Mouse (Mus musculus) spleen, adult 2 months (tissue): Measurements from ENCODE around the gene Tmem260. TPM values are rescaled to one million over a fixed set of nuclear protein-coding genes. Genes with fewer than 3 reads are reported as not detected.

Source experiments
- DNase-seq, 2 experiments: peaks; one replicate each; pipeline versions ENCODE4 v3.0.0 to v3.0.0-alpha.2; 2012 to 2021; ENCODE audit warnings: low spot score in 2 of 2, low read depth in 1 of 2
- H3K27ac ChIP-seq: fragments of 200-500 bp; 2 replicates; pipeline ENCODE4 v1.5.1; 2012; ENCODE audit warnings: low read length, inconsistent platforms; ENCODE audit not compliant: insufficient read depth
- H3K27me3 ChIP-seq: fragments of 200-500 bp; 2 replicates; pipeline ENCODE4 v1.6.1; 2012; ENCODE audit warnings: mild to moderate bottlenecking, moderate library complexity, low read length, inconsistent platforms; ENCODE audit not compliant: control insufficient read depth, insufficient read depth
- H3K36me3 ChIP-seq: fragments of 200-500 bp; 2 replicates; pipeline ENCODE4 v1.6.1; 2012; ENCODE audit warnings: mild to moderate bottlenecking, low read length, inconsistent platforms; ENCODE audit not compliant: control insufficient read depth, insufficient read depth
- H3K4me1 ChIP-seq: fragments of 200-500 bp; 2 replicates; pipeline ENCODE4 v1.6.1; 2011; ENCODE audit warnings: inconsistent platforms; ENCODE audit not compliant: control insufficient read depth, insufficient read depth, insufficient read length
- H3K4me3 ChIP-seq: fragments of 200-500 bp; 2 replicates; pipeline ENCODE4 v1.5.1; 2011; ENCODE audit warnings: mild to moderate bottlenecking, inconsistent platforms; ENCODE audit not compliant: insufficient read depth, insufficient read length; ENCODE audit errors: extremely low read depth
- CTCF ChIP-seq: fragments of 200-500 bp; IDR thresholded peaks from 2 replicates; pipeline ENCODE4 v1.5.1; 2011; ENCODE audit warnings: mild to moderate bottlenecking, inconsistent platforms; ENCODE audit not compliant: insufficient read depth, insufficient read length, insufficient replicate concordance; ENCODE audit errors: extremely low read depth
- POLR2A ChIP-seq: fragments of 200-500 bp; IDR thresholded peaks from 2 replicates; pipeline ENCODE4 v1.6.1; 2011; ENCODE audit warnings: low read depth, low read length, inconsistent platforms
- WGBS: fragments of 180-500 bp; shearing (Covaris S2); methylation state at CpG from one replicate; pipeline ENCODE4 v1.1.7; 2018; 5-methylcytosine and 5-hydroxymethylcytosine counted together
- polyA plus RNA-seq: library from polyadenylated mRNA; depleted of rRNA; stranded (reverse); fragments of >200 nt; gene quantifications from 2 replicates; pipeline ENCODE4 v1.2.3, GENCODE M21; 2012

Tmem260 gene
- polyA plus RNA-seq, 1 experiment: 8.3 TPM

- no peak overlapping the region for H3K4me3 ChIP-seq
- no peaks in the 10 kb centered on the region for H3K27me3 ChIP-seq
- no peaks in the 10 kb centered on the region for H3K4me1 ChIP-seq
- H3K27ac ChIP-seq: no peak overlapping the region
- H3K36me3 ChIP-seq: peaks cover 5% of the 10 kb centered on the region; the same call in 1 of the 2 replicates
- 94% methylated on average over 12 of the region's 12 CpGs for WGBS
- no peak for DNase-seq
- TF ChIP-seq POLR2A (no peak), CTCF (no peak)
These were observed 59.7 kb downstream of the Tmem260 start for GRCm38 (mm10) chr14:48505606-48506005.

- peaks cover 9% of the 10 kb centered on the region; the same call in 1 of the 2 replicates for H3K36me3 ChIP-seq
- 91% methylated on average over 8 of the region's 8 CpGs for WGBS
- no peaks in the 10 kb centered on the region for H3K27me3 ChIP-seq
- no peak overlapping the region for H3K27ac ChIP-seq
- DNase-seq: no peak
- TF ChIP-seq CTCF (no peak), POLR2A (no peak)
- H3K4me3 ChIP-seq: no peak overlapping the region
- no peaks in the 10 kb centered on the region for H3K4me1 ChIP-seq
These were observed 61.5 kb downstream of the Tmem260 start for GRCm38 (mm10) chr14:48507376-48507775.

- H3K36me3 ChIP-seq: peaks cover 12% of the 10 kb centered on the region
- WGBS: 96% methylated on average over 5 of the region's 5 CpGs
- no peak for DNase-seq
These were observed 63.2 kb downstream of the Tmem260 start for GRCm38 (mm10) chr14:48509131-48509530.

GRCm38 (mm10) chr14:48513098-48513823, 67.3 kb downstream of the Tmem260 start:
- Histone ChIP-seq H3K4me3 (no peak overlapping the region), H3K36me3 (peaks cover 12% of the 10 kb centered on the region), H3K27me3 (no peaks in the 10 kb centered on the region), H3K4me1 (no peaks in the 10 kb centered on the region), H3K27ac (no peak overlapping the region)
- TF ChIP-seq POLR2A: no peak
- no peak for TF ChIP-seq CTCF
- WGBS: 89% methylated on average over 12 of the region's 12 CpGs
- DNase-seq: no peak

More at GRCm38 (mm10) chr14:48509131-48509530, 63.2 kb downstream of the Tmem260 start:
- H3K27me3 ChIP-seq: no peaks in the 10 kb centered on the region
- TF ChIP-seq CTCF: no peak
- no peak overlapping the region for H3K4me3 ChIP-seq
- H3K27ac ChIP-seq: no peak overlapping the region
- no peaks in the 10 kb centered on the region for H3K4me1 ChIP-seq

- WGBS: 93% methylated on average over 12 of the region's 12 CpGs
- H3K27ac ChIP-seq: no peak overlapping the region
- no peaks in the 10 kb centered on the region for H3K27me3 ChIP-seq
- DNase-seq: no peak
- no peaks in the 10 kb centered on the region for H3K4me1 ChIP-seq
- no peak overlapping the region for H3K4me3 ChIP-seq
- TF ChIP-seq CTCF: no peak
- TF ChIP-seq POLR2A: no peak
- H3K36me3 ChIP-seq: peaks cover 12% of the 10 kb centered on the region
These were observed 68.0 kb downstream of the Tmem260 start for GRCm38 (mm10) chr14:48513824-48514493.

GRCm38 (mm10) chr14:48514620-48515019, 68.7 kb downstream of the Tmem260 start:
- 60% methylated on average over 7 of the region's 7 CpGs for WGBS
- TF ChIP-seq CTCF (no peak), POLR2A (no peak)
- no peak overlapping the region for H3K27ac ChIP-seq
- DNase-seq: no peak
- H3K27me3 ChIP-seq: no peaks in the 10 kb centered on the region
- no peak overlapping the region for H3K4me3 ChIP-seq
- peaks cover 11% of the 10 kb centered on the region for H3K36me3 ChIP-seq
- H3K4me1 ChIP-seq: no peaks in the 10 kb centered on the region

GRCm38 (mm10) chr14:48515538-48515937, 69.6 kb downstream of the Tmem260 start:
- no peak for DNase-seq

More at GRCm38 (mm10) chr14:48515538-48515937, 69.6 kb downstream of the Tmem260 start:
- Histone ChIP-seq H3K36me3 (peaks cover 7% of the 10 kb centered on the region), H3K27ac (no peak overlapping the region), H3K4me3 (no peak overlapping the region), H3K27me3 (no peaks in the 10 kb centered on the region), H3K4me1 (no peaks in the 10 kb centered on the region)
- TF ChIP-seq POLR2A (no peak), CTCF (no peak)
- WGBS: 95% methylated on average over 8 of the region's 8 CpGs
